Mouse (Mus musculus) frontal cortex, postnatal 25 days (tissue): ENCODE data around the gene Sipa1l1.

Experiments
- DNase-seq, 2 experiments: peaks; one replicate each; pipeline ENCODE4 v3.0.0; 2022; ENCODE audit warnings: low spot score in 2 of 2

Gene Sipa1l1

GRCm38 (mm10) chr12:82425853-82426252 is 256.7 kb downstream of the Sipa1l1 start:
- no peak for DNase-seq

DNA sequence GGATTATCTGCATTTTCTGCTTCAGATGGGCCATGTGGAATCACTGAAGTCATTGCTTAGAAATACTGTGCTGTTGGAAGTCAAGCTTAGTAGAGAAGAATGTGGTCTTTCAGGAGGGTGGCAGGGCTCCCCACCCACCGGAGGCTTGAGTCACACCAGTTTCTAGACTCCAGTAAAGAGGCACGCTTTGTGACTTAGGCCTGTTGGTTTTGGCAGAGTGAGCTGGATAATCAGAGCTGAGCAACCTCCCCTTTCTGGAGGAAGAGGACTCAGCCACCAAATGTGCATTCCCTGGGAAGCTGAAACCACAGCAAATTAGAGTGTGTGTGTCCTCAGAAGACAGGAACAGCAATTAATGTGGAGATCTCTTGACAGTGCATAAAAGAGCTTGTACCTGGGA is 258.3 kb downstream of the Sipa1l1 start:
- DNase-seq = no peak

- DNase-seq = no peak
These were observed 259.3 kb downstream of the Sipa1l1 start for GRCm38 (mm10) chr12:82428466-82428865.

GRCm38 (mm10) chr12:82433311-82433710 is 264.2 kb downstream of the Sipa1l1 start:
- no peak for DNase-seq

GRCm38 (mm10) chr12:82434591-82434990 is 265.5 kb downstream of the Sipa1l1 start:
- DNase-seq = no peak

DNA sequence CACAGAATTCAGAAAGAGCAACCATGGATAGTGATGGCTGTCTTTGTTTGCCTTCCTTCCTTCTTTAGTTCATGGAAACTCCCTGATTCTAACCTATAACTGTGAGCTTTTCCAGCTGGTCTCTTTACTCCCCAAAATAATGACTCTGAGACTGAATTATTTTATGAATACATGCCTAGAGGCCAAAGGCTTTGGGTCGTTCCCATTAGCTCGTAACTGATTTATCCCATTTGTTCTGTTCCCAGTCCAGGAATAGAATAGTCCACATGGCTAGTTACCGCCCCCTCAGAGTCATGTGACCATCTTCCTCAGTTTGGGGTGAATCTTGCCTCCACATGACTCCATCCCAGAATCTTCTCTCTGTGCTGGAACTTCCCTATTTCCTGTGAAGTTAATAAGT is 272.4 kb downstream of the Sipa1l1 start:
- DNase-seq = no peak

DNA sequence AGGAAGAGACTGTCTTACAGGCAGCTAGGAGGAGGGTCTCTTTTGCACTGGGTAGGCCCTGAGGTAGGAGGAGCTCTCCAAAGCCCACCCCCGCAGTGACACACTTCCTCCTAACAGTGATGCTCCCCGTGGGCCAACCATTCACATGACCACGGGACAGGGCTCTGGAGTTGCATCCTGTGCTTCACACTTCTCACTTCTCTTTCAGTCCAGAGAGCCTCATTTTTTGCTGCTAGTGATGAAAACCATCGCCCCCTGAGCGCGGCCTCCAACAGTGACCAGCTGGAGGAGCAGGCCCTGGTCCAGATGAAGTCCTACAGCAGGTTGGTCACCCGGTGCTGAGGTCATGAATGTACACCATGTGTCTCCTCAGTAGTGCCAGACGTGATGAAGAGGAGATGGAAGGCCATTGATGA is 277.5 kb downstream of the Sipa1l1 start:
- no peak for DNase-seq

DNA sequence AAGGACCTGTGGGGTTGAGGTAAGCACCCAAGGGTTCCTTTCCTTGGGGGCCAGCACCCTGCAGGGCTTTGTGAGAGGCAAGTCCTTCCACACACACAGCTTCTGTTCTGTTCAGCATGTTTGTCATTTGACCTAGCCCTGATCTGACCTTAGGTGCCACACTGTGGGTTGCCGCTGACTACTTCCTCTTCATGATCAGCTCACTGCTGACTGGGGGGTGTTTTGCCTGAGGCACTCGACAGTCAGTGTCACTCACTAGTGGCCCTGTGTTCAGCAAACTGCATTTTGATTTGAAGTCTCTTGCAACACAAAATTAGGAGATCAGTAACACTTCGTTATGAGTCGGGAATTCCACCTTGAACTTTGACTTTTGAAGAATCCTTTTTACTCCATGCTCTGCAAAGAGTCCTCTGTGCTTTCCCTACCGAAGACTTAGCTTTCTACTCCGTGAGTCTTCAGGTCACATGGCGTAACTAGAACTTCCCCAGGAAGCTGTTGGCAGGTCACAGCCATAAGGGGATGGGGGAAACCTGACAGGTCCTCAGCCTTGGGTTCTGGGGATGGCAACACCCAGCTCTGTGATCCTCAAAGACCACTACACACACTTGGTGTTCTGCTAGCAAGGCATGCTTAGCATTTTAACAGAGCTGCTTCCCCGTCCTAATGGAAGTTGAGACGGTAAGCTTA is 279.2 kb downstream of the Sipa1l1 start:
- no peak for DNase-seq

DNA sequence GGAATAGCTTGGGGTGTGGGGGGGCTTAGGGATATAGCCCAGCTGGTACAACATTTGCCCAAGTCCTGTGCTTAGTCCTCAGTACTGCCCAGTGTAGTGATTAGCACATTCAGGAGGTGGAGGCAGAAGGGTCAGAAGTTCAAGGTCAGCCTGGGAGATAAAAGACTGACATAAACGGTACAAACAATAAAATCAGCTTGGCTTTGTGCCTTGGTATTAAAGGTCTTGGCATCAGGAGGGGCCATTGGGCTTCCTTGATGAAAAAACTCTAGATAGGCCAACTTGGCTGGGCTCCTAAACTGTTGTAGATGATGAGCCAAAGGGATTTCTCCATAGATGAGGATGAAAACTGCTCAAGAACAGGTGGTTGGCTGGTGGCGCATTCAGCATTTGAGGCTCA is 283.3 kb downstream of the Sipa1l1 start:
- DNase-seq = no peak

- no peak for DNase-seq
These were observed 285.3 kb downstream of the Sipa1l1 start for GRCm38 (mm10) chr12:82454415-82454814.

- no peak for DNase-seq
These were observed 286.7 kb downstream of the Sipa1l1 start for GRCm38 (mm10) chr12:82455700-82456413.

DNA sequence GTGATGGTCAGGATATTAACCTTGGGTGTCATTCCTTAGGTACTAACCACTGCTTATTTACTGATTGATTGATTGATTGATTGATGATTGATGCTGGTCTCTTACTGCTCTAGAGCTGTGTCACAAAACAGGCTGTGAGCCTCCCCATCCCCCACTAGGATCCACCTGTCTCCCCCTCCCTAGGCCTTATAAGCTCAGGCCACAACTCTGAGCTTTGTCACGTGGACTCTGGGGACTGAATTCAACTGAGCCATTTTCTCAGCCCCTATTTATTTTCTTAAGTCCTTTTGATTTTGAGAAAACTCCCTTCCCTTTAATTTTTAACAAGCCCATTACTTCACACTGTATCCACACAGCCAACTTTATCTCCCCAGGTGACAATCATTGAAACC is 287.3 kb downstream of the Sipa1l1 start:
- no peak for DNase-seq

GRCm38 (mm10) chr12:82457609-82458008 is 288.5 kb downstream of the Sipa1l1 start:
- DNase-seq = no peak

DNA sequence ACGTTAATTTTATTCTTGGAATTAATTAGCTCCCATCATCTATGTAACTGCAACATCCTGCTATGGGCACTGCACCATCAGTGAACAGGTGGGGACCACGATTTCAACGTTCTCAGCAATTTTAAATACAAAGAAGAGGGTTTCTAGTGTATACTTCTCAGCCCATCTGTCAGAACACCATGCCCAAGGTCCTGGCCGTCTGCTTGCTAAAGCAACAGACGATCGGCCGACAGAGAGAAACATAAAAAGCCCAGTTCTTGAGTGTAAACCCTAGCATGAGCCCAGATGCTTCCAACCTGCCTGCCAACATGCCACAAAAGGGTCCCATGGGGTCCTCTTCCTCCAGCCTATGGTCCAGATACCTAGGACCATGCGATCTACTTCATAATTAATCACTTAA is 288.9 kb downstream of the Sipa1l1 start:
- DNase-seq = no peak

DNA sequence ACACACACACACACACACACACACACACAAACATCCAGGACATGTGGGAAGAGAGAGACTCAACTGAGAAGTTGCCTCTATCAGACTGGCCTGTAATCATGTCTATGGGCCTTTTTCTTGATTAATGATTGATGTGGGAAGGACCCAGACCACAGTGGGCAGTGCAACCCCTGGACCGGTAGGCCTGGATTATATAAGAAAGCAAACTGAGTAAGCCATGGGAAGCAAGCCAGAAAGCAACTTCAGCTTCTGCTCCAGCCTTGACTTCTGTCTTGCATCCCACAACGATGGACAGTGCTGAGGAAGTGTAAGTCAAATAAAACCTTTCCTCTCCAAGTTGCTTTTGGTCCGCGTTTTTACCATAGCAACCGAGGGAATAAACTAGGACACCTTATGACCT is 298.1 kb downstream of the Sipa1l1 start:
- DNase-seq = no peak

DNA sequence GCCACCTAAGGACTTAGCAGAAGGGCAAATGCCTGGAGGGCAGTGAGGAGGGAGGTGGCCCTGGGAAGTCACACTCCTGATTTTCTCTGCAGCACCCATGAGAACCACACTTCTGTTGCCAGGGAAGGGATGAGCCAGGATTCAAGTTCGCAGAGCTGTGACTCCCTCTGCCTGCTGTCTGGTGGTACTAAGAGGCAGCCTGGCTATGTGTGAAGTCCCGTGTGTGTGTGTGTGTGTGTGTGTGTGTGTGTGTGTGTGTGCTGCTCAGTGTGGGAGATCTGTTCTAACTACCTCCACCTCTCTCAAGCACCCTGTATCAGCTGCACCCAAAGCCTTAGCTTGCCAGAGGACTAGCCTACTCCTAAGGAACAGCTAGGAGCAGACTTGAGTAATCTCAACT is 298.5 kb downstream of the Sipa1l1 start:
- DNase-seq = peak; percentile 23 to 46

DNA sequence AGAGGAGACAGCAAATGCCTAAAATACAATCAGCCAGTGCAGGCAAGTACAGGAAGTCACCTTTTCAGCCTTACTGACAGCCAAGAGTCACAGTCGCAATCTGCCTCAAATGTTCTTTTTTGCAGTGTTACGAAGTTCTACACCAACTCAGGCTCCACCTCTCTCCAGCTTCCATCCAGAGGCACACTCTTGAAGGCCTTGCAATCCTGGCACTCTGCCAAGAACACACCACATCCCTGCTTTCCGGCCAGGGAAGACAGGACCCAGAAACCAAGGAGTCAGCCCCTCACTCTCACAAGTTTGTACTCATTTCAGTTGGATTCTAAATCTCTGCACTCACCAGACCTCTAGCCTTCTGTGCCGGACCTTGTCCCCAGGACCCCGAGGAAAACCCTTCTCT is 299.3 kb downstream of the Sipa1l1 start:
- DNase-seq = no peak

DNA sequence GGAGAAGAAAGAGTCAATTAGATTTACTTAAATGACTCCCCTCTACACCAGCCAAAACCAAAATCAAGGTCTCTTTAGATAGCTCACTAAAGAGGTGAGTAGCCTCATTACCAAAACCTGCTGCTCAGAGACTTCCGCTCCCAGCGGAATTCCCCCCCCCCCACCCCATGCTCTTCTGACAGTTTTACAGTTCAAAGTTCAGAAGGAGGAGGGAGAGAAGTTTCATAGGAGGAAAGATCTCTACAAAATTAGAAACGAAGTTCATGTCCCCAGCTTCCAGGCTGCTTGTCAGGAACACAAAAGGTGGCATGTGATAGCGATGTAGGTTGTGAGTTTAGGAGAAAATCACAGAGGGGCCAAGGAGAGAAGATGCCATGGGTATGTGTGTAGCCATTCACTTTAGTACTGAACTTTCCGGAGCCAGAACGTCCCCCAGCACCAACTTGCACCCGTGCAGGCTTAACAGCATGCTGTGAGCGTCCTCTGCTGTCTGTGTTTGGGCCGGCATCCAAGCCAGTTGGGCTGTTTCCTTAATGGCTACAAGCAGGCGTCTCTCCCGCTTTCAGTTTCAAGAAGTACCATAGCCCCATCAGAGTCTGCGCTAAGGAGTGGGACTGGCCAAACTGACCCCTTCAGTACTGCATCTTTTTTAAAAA is 300.7 kb downstream of the Sipa1l1 start:
- peak; percentile 80 to 82 for DNase-seq

DNA sequence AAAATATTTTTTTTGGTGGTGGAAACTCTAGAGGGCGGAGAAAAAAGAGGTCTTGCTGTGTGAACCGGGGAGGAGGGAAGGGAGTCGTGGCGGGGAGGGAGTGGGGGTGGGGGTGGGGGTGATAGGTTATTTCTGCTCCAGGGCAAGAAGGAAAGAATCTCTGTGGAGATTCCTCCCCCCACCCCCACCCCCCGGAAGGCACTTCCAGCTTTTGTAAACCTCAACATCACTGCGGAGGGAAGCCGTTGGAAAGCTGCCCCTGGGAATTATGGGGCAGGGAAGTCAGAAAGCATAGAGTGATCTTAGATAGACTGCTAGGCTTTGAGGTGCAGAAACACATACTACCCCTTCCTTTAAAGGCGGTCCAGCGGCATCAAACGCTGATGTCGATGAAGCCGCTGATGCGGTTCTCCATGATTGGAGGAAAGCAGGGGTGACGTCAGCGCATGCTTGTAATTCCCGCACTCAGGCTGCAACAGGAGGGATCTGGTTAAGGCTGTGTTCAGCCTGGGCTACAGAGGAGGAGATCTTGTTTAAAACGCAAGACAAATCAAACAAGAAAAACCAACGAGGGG is 301.3 kb downstream of the Sipa1l1 start:
- peak; percentile 45 to 72 for DNase-seq

- no peak for DNase-seq
These were observed 303.7 kb downstream of the Sipa1l1 start for GRCm38 (mm10) chr12:82472796-82473195.

- no peak for DNase-seq
These were observed 304.1 kb downstream of the Sipa1l1 start for GRCm38 (mm10) chr12:82473238-82473637.

DNA sequence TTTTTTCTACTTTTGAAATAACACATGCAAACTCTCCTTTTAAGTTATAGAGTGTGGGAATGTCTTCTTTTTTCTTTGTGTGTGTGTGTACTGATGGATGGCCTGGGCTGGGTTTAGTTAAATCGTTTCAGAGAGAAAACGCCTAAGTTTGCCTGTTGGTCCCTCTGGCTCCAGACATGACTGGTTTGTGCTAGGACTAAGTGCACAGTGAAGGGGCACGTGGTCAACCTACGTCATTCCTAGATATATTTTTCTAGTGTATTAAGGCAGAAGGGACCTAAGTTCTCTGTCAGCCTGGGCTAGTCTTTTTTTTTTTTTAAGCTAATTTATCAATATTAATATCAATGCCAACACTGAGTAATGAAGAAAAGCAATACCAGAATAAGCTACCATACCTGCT is 305.3 kb downstream of the Sipa1l1 start:
- DNase-seq = no peak

- no peak for DNase-seq
These were observed 306.9 kb downstream of the Sipa1l1 start for GRCm38 (mm10) chr12:82476028-82476427.
